Mouse (Mus musculus) hindbrain, embryonic 10.5 days (tissue): Measurements from ENCODE around the gene Ttll5. TPM values are rescaled to one million over a fixed set of nuclear protein-coding genes. Genes with fewer than 3 reads are reported as not detected.
A peak's percentile ranks its signal among the peaks of the same experiment; 100 is the strongest.

Experiments
- DNase-seq: peaks from one replicate; pipeline ENCODE4 v3.0.0-alpha.2; 2017; ENCODE audit warnings: low spot score
- H3K27ac ChIP-seq: fragments of 300-500 bp; sonication (generic); 2 replicates; pipeline ENCODE4 v1.5.1; 2016; ENCODE audit warnings: mild to moderate bottlenecking, moderate library complexity
- H3K27me3 ChIP-seq: fragments of 300-500 bp; sonication (generic); 2 replicates; pipeline ENCODE4 v1.6.1; 2016; ENCODE audit warnings: mild to moderate bottlenecking; ENCODE audit not compliant: poor library complexity, insufficient read depth, severe bottlenecking
- H3K36me3 ChIP-seq: fragments of 300-500 bp; sonication (generic); 2 replicates; pipeline ENCODE4 v1.6.1; 2016; ENCODE audit warnings: mild to moderate bottlenecking, moderate library complexity
- H3K4me1 ChIP-seq: fragments of 300-500 bp; sonication (generic); replicated peaks from 2 replicates; pipeline ENCODE4 v1.6.1; 2016; ENCODE audit warnings: mild to moderate bottlenecking
- H3K4me3 ChIP-seq: fragments of 300-500 bp; sonication (generic); 2 replicates; pipeline ENCODE4 v1.5.1; 2016; ENCODE audit warnings: mild to moderate bottlenecking, moderate library complexity
- H3K9me3 ChIP-seq: fragments of 300-500 bp; sonication (generic); 2 replicates; pipeline ENCODE4 v1.6.1; 2016; ENCODE audit warnings: mild to moderate bottlenecking, moderate library complexity
- WGBS: fragments of 180-500 bp; shearing (Covaris S2); methylation state at CpG from one replicate; pipeline ENCODE4 v1.1.7; 2016; 5-methylcytosine and 5-hydroxymethylcytosine counted together
- polyA plus RNA-seq: library from polyadenylated mRNA; unstranded; fragments of >200 nt; fragmentation: Nextera tagmentation; extraction: Ambion mirVana; gene quantifications from 2 replicates; pipeline ENCODE4 v1.2.1, GENCODE M21; 2016

The Ttll5 gene
- polyA plus RNA-seq, 1 experiment from 2014 or later, result 18.3 TPM

DNA sequence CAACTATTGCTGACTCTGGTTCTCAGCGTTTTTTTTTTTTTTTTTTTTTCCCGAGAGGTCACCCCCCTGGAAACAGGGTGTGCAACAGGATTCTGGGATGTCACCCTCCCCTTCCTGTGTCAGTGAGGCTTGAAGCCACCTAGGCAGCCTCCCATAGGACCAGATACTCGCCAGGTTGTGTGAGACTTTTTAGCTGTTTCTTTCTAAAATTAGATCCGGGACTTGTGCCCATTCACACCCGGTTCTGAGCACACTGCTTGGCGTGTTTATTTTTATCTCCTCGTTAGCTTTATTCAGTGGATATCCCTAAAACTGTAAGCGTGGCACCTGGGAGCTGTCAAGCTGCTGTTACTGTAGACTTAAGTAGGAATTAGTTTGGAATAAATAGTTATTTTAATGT lies 262.1 kb downstream of the Ttll5 start:
- Histone ChIP-seq H3K27ac (no peak overlapping the region), H3K36me3 (peaks cover 50% of the 10 kb centered on the region), H3K4me1 (peaks cover 19% of the 10 kb centered on the region), H3K27me3 (0 out of 2 replicates have a peak, but pooled peaks cover 2% of the 10 kb centered on the region), H3K4me3 (no peak overlapping the region), H3K9me3 (no peaks in the 10 kb centered on the region)
- DNase-seq, result no peak
- 89% methylated on average over 8 of the region's 8 CpGs for WGBS

DNA sequence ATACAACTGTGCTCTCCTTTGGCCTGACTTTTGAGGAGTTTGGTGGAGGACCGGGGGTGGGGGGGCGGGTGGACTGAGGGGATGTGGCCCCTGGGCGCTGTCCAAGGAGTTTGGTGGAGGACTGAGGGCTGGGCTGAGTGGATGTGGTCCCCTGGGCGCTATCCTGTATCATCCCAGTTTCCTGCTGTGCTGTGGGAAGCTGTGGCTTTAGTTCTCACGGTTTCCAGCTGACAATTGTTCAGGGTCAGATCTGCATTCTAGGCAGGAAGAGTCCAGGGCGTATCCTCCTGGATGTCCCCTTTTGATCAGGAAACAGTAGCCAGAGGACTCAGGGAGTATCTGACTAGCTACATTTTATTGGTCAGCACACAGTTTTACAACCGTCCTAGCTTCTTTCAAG lies 263.6 kb downstream of the Ttll5 start:
- no peaks in the 10 kb centered on the region for H3K27me3 ChIP-seq
- peaks cover 31% of the 10 kb centered on the region for H3K4me1 ChIP-seq
- no peaks in the 10 kb centered on the region for H3K9me3 ChIP-seq
- no peak for DNase-seq
- WGBS, result 67% methylated on average over 7 of the region's 7 CpGs
- peaks cover 50% of the 10 kb centered on the region for H3K36me3 ChIP-seq
- no peak overlapping the region for H3K4me3 ChIP-seq
- no peak overlapping the region for H3K27ac ChIP-seq

DNA sequence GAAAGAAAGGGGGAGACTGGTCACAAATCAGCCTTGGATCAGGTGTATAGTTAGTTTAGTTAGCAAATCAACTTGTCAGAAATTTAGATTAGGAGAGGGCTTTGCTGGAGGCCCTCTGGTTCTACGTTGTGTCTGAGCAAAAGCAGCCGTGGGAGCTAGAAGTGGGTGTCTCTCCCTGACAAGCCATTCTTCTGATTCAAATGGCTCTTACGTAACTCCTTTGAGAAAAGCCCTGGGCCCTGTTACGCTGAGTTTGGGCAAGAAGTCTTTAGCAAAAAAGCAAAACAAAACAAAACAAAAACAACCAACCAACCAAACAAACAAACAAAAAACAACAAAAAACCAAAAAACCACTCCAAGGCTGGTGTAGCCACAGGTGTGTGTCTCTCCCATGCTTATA lies 266.3 kb downstream of the Ttll5 start:
- peaks cover 28% of the 10 kb centered on the region for H3K4me1 ChIP-seq
- H3K27ac ChIP-seq, result no peak overlapping the region
- no peaks in the 10 kb centered on the region for H3K27me3 ChIP-seq
- no peak overlapping the region for H3K4me3 ChIP-seq
- H3K9me3 ChIP-seq, result no peaks in the 10 kb centered on the region
- WGBS, result 65% methylated on average over 4 of the region's 4 CpGs
- peaks cover 43% of the 10 kb centered on the region for H3K36me3 ChIP-seq
- DNase-seq, result no peak

DNA sequence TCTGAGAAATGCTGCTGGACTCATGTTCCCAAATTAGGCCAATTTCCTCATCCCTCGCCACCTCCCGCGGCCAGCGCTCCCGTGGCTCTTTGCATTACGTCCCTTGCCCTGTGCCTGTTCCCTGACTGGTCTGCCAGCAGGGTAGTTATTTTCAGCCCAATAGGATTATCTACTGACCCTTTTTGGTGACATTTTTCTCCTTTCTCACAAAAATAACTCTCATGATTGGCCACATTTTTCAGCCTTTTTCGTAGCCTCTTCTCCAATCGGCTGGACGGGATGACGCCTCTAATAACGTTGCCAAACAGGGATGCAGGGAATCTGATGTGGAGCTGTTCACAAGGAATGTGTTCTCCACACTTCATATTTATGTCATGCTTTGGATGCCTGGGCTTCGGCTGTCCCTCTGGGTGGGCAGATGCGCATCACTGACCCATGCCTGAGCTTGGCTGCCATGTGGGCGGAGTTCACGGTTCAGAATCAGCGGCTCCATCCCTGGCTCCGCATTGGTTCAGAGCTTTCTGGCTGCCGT lies 267.2 kb downstream of the Ttll5 start:
- peak; percentile 34 for DNase-seq
- no peak overlapping the region for H3K27ac ChIP-seq
- H3K27me3 ChIP-seq, result no peaks in the 10 kb centered on the region
- 38% methylated on average over 18 of the region's 18 CpGs for WGBS
- peaks cover 28% of the 10 kb centered on the region for H3K4me1 ChIP-seq
- no peak overlapping the region for H3K4me3 ChIP-seq
- peaks cover 35% of the 10 kb centered on the region for H3K36me3 ChIP-seq
- H3K9me3 ChIP-seq, result no peaks in the 10 kb centered on the region

DNA sequence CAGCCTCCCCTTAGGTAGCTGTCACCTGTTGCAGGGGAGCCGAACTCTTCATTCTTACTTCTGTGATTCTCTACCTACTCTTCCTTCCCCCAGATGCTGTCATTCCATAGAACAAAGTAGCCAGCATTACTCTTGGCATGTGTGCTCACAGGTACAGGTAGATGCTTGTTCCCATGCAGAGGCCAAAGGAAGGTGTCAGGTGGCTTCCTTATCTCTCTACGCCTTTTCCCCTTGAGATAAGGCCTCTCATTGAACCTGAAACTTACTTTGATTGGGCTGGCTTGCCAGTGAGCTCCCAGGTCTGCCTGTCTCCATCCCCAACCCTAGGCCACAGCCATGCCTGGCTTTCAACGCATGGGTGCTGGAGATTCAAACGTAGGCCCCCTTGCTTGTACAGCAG lies 269.6 kb downstream of the Ttll5 start:
- Histone ChIP-seq H3K27me3 (no peaks in the 10 kb centered on the region), H3K27ac (no peak overlapping the region), H3K4me1 (peaks cover 24% of the 10 kb centered on the region), H3K4me3 (no peak overlapping the region), H3K36me3 (peaks cover 22% of the 10 kb centered on the region), H3K9me3 (no peaks in the 10 kb centered on the region)
- 95% methylated on average over 4 of the region's 4 CpGs for WGBS
- DNase-seq, result no peak

DNA sequence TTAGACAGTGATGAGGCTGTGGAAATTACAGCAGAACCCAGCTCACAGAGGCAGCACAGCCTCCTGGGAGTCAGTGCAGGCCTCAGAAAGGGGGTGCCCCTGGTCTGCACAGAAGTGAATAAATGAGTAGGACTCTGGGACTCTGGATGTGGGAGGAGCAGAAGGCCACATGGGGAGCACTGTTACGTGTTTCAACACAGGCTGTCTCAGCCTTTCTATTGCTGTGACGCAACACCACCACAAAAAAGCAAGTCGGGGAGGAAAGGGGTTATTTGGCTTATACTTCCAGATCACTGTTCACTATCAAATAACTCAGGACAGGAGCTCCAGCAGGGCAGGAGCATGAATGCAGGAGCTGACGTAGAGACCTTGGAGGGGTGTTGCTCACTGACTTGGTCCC lies 271.3 kb downstream of the Ttll5 start:
- no peak overlapping the region for H3K4me3 ChIP-seq
- WGBS, result 86% methylated on average over 4 of the region's 4 CpGs

DNA sequence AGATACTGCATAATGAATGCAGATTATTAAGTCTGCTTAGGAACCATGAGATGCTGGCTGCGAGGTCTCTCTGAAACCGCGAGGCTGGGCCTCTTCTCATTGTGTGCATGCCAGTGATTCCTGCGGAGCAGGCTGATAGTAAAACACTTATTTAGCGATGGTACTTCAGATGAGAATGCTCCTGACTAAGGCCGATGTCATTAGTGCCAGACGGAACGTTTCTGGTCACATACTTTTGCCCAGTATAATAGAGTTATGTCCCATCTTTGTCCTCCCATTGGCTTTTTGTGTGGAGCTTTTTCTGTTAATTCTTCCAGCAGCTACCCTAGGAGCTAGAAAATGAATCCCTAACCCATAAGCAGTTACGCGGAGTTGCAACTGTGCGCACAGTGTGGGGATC lies 273.3 kb downstream of the Ttll5 start:
- WGBS, result 80% methylated on average over 11 of the region's 11 CpGs
- Histone ChIP-seq H3K4me3 (no peak overlapping the region), H3K27ac (no peak overlapping the region), H3K36me3 (peaks cover 27% of the 10 kb centered on the region), H3K4me1 (peaks cover 13% of the 10 kb centered on the region), H3K9me3 (no peaks in the 10 kb centered on the region), H3K27me3 (no peaks in the 10 kb centered on the region)
- no peak for DNase-seq

More for the DNA sequence above, 271.3 kb downstream of the Ttll5 start:
- Histone ChIP-seq H3K27me3 (no peaks in the 10 kb centered on the region), H3K4me1 (peaks cover 24% of the 10 kb centered on the region), H3K9me3 (no peaks in the 10 kb centered on the region), H3K27ac (no peak overlapping the region), H3K36me3 (peaks cover 20% of the 10 kb centered on the region)
- DNase-seq, result no peak

DNA sequence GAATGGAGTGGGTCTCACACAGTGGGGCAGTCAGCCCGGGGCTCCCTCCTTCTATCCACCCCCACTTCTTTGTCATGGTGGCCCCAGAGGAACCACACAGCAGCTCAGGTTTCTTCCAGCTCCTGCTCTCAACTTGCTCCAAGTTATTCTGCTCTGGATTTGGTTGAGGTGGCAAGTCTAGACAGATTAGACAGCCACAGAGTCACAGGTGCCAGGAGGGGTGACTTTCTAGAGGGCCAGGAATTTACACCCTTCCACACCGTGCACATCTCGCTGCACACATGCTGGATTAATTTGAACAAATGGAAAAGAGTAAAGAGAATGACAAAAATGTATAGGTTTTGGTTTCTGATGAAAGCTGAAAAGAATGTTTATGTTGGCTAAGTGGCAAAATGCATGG lies 276.3 kb downstream of the Ttll5 start:
- Histone ChIP-seq H3K27me3 (no peaks in the 10 kb centered on the region), H3K4me1 (peaks cover 37% of the 10 kb centered on the region), H3K36me3 (peaks cover 38% of the 10 kb centered on the region), H3K4me3 (no peak overlapping the region), H3K27ac (no peak overlapping the region), H3K9me3 (no peaks in the 10 kb centered on the region)
- 84% methylated on average over 3 of the region's 3 CpGs for WGBS
- no peak for DNase-seq

DNA sequence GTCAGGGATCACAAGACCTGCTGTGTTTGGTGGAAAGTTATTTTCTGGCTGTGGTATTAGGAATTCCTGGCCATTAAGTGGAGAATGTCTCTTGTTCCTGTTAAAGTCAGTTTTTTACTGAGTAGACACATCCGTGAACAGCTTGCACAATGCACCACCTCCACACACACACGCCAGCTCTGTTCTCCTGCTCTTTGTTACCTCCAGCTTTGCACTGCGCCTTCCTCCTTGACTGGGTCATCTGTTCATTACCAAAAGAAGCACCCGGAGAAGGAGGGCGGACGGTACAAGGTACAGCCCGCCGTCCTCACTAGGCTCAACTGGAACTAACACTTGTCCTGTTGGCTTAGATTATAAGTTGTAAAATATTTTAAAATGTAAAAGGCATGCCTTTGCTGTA lies 278.2 kb downstream of the Ttll5 start:
- no peak for DNase-seq
- Histone ChIP-seq H3K36me3 (peaks cover 34% of the 10 kb centered on the region; the same call in 1 of the 2 replicates), H3K27ac (peak overlapping the region; percentile 77), H3K9me3 (no peaks in the 10 kb centered on the region), H3K4me1 (peaks cover 38% of the 10 kb centered on the region), H3K4me3 (no peak overlapping the region), H3K27me3 (no peaks in the 10 kb centered on the region)
- 84% methylated on average over 8 of the region's 8 CpGs for WGBS

DNA sequence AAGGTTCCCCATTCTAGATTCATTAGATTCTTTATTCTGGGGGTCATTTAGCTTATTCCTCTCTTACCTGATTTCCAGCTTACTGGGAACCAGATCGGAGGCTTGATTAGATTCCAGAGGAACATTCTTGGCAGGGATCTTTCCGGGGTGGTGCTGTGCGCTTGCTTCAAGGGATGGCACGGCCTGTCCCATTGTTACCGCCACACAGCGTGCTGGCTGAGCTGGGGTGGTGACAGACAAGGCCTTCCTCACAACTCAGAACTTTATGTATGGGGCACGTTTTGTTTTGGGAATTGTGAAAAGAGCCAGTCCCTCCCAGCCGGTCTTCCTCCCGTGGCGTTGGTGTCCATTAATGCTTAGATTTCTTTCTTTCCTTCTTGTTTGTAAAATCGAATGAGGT lies 278.9 kb downstream of the Ttll5 start:
- H3K4me3 ChIP-seq, result no peak overlapping the region
- H3K27me3 ChIP-seq, result no peaks in the 10 kb centered on the region
- H3K36me3 ChIP-seq, result peaks cover 35% of the 10 kb centered on the region
- 37% methylated on average over 11 of the region's 11 CpGs for WGBS
- DNase-seq, result no peak
- H3K4me1 ChIP-seq, result peaks cover 38% of the 10 kb centered on the region
- H3K9me3 ChIP-seq, result no peaks in the 10 kb centered on the region
- peak overlapping the region; percentile 77 for H3K27ac ChIP-seq

DNA sequence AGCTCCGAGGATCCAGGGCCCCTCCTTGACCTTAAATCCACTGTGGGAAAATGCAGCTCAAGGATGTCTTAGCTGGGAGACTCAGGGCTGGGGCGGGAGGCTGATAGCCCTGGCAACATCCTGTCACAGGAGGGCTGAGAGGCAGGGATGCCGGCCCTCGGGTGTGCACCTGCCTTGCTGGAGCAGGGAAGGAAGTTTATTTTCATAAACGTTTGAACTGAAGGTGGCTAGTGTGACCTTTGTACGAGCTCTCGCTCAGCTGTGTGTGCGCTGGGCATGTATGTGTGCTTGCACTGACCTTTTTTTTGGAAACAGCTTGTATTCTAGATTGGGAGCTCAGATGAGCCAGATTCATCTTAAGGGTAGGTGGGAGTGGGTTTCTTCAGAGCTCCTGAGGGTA lies 279.4 kb downstream of the Ttll5 start:
- 50% methylated on average over 8 of the region's 8 CpGs for WGBS
- H3K4me1 ChIP-seq, result peaks cover 38% of the 10 kb centered on the region
- DNase-seq, result no peak
- no peaks in the 10 kb centered on the region for H3K9me3 ChIP-seq
- no peak overlapping the region for H3K4me3 ChIP-seq
- H3K27me3 ChIP-seq, result no peaks in the 10 kb centered on the region
- peaks cover 40% of the 10 kb centered on the region for H3K36me3 ChIP-seq
- H3K27ac ChIP-seq, result peak overlapping the region; percentile 77

DNA sequence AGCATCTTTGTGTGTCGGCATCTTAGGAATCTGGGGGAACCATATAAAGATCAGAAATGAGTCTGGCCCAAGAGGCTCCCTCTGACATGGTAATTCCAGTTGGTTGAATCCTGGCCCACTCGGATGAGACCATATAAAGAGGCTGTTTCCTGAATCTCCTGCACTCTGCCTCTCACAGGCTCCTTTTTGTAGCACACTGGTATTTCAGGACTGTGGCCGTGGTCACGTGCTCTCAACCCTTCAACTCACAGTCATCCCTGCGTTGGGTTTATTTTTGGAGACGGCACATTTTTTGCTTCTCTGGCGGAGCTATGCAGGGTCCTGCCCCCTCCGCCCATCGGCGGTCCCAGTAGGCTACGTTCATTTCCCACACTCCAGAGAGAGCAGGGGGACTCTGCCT lies 279.8 kb downstream of the Ttll5 start:
- WGBS, result 82% methylated on average over 11 of the region's 11 CpGs
- H3K9me3 ChIP-seq, result no peaks in the 10 kb centered on the region
- DNase-seq, result no peak

DNA sequence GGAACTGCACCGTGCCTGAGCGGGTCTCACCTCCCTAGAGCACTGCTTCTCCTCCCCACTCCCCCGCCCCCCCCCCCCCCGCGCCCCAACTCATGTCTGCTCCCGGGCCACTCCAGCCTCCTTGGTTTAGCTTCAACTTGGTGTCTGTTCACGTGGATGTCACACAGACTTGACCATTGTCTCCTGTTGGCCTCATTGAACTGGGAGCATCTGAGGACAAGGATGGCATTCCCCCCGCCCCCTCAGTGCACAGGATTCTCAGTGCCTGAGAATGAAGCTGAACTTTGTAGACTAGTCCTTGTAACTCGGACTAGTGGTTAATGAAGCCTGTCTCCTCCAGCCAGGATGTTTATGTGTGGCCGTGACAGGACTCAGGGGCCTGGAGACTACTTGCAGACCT lies 281.1 kb downstream of the Ttll5 start:
- H3K9me3 ChIP-seq, result no peaks in the 10 kb centered on the region
- peaks cover 40% of the 10 kb centered on the region for H3K36me3 ChIP-seq
- H3K4me3 ChIP-seq, result no peak overlapping the region
- no peaks in the 10 kb centered on the region for H3K27me3 ChIP-seq
- no peak for DNase-seq
- H3K4me1 ChIP-seq, result peaks cover 38% of the 10 kb centered on the region
- 77% methylated on average over 10 of the region's 10 CpGs for WGBS
- H3K27ac ChIP-seq, result no peak overlapping the region; the same call in 1 of the 2 replicates

More for the DNA sequence above, 279.8 kb downstream of the Ttll5 start:
- no peak overlapping the region for H3K4me3 ChIP-seq
- peaks cover 44% of the 10 kb centered on the region for H3K36me3 ChIP-seq
- no peaks in the 10 kb centered on the region for H3K27me3 ChIP-seq
- H3K4me1 ChIP-seq, result peaks cover 38% of the 10 kb centered on the region
- peak overlapping the region; percentile 77; the same call in 1 of the 2 replicates for H3K27ac ChIP-seq

DNA sequence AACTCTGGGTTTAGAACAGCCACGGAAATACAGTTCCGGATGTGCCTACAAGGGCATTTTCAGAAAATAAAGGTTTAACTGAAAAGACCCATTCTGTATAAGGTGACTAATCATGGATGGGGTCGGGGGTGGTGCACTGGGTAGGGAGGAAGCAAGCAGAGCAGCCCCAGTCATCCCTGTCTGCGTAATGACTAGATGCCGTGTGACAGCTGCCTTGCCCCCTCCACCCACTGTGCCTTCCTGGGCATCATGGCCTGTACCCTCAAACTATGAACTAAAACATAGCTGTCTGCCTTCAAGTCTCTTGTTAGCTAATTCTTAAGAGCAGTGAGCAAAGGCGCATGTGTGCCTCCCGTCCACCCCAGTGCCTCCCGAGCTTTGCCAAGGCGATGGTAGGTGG lies 281.6 kb downstream of the Ttll5 start:
- no peaks in the 10 kb centered on the region for H3K27me3 ChIP-seq
- peaks cover 38% of the 10 kb centered on the region for H3K4me1 ChIP-seq
- no peaks in the 10 kb centered on the region for H3K9me3 ChIP-seq
- H3K27ac ChIP-seq, result no peak overlapping the region
- no peak overlapping the region for H3K4me3 ChIP-seq
- H3K36me3 ChIP-seq, result peaks cover 34% of the 10 kb centered on the region
- 92% methylated on average over 9 of the region's 9 CpGs for WGBS
- DNase-seq, result no peak
